In genomic region chr3:83676147-83676546, GRCm38 (mm10) we compare ENCODE assay signal across 27 mouse cellular contexts.
"Had no signal": no experiment of that assay in that cellular context is flagged by ENCODE, and none has a peak within 500 bp of the region (broad histone marks: within the 10 kb centered on the region; RNA-seq: fewer than 3 reads in every experiment).

No protein-coding gene starts in this region.

- H3K27me3 ChIP-seq: embryonic facial prominence, embryonic 12.5 days; embryonic facial prominence, embryonic 13.5 days; embryonic facial prominence, embryonic 15.5 days; forebrain, embryonic 12.5 days; forebrain, embryonic 13.5 days; forebrain, embryonic 15.5 days; heart, embryonic 12.5 days had no signal

- H3K4me2 ChIP-seq: embryonic facial prominence, embryonic 12.5 days; embryonic facial prominence, embryonic 13.5 days; embryonic facial prominence, embryonic 15.5 days; forebrain, embryonic 12.5 days; forebrain, embryonic 13.5 days; forebrain, embryonic 15.5 days; heart, embryonic 11.5 days; heart, embryonic 12.5 days had no signal

- H3K36me3 ChIP-seq: embryonic facial prominence, embryonic 12.5 days; embryonic facial prominence, embryonic 13.5 days; embryonic facial prominence, embryonic 15.5 days; forebrain, embryonic 10.5 days; forebrain, embryonic 12.5 days; forebrain, embryonic 15.5 days; heart, embryonic 10.5 days; heart, embryonic 12.5 days had no signal

- H3K9me3 ChIP-seq: embryonic facial prominence, embryonic 12.5 days; embryonic facial prominence, embryonic 13.5 days; embryonic facial prominence, embryonic 15.5 days; forebrain, embryonic 10.5 days; forebrain, embryonic 12.5 days; forebrain, embryonic 13.5 days; forebrain, embryonic 15.5 days; heart, embryonic 10.5 days; heart, embryonic 12.5 days had no signal

- H3K9ac ChIP-seq: embryonic facial prominence, embryonic 12.5 days; embryonic facial prominence, embryonic 13.5 days; embryonic facial prominence, embryonic 15.5 days; forebrain, embryonic 12.5 days; forebrain, embryonic 13.5 days; forebrain, embryonic 15.5 days; forebrain, postnatal 0 days; heart, embryonic 12.5 days had no signal

- ATAC-seq: forebrain, embryonic 13.5 days; forebrain, embryonic 14.5 days; forebrain, embryonic 15.5 days; forebrain, embryonic 16.5 days; forebrain, postnatal 0 days had no signal

- H3K27ac ChIP-seq: embryonic facial prominence, embryonic 12.5 days; embryonic facial prominence, embryonic 13.5 days; embryonic facial prominence, embryonic 15.5 days; forebrain, embryonic 10.5 days; forebrain, embryonic 12.5 days; forebrain, embryonic 13.5 days; forebrain, embryonic 15.5 days; gastrocnemius, adult 2 months; heart, adult 2 months; heart, embryonic 10.5 days had no signal

- DNase-seq: cerebellum, postnatal 10 days; cerebellum, postnatal 14 days; cerebellum, postnatal 25 days; cerebellum, postnatal 36 days; embryo, embryonic 11 days; forebrain, postnatal 0 days; gastrocnemius, adult 2 months; gastrocnemius, postnatal 10 days; gastrocnemius, postnatal 14 days; gastrocnemius, postnatal 25 days; gastrocnemius, postnatal 36 days; heart, adult 11 months; heart, adult 18-20 months; heart, adult 2 months had no signal

- H3K4me3 ChIP-seq: embryonic facial prominence, embryonic 12.5 days; embryonic facial prominence, embryonic 13.5 days; embryonic facial prominence, embryonic 15.5 days; erythroblast, embryonic 14.5 days; forebrain, embryonic 10.5 days; forebrain, embryonic 12.5 days; forebrain, embryonic 13.5 days; forebrain, embryonic 15.5 days; gastrocnemius, adult 2 months; heart, adult 2 months; heart, embryonic 10.5 days; heart, embryonic 12.5 days had no signal

- H3K4me1 ChIP-seq: embryonic facial prominence, embryonic 12.5 days; embryonic facial prominence, embryonic 13.5 days; forebrain, embryonic 10.5 days; forebrain, embryonic 12.5 days; forebrain, embryonic 13.5 days; forebrain, embryonic 15.5 days; heart, embryonic 10.5 days; heart, embryonic 12.5 days had no signal
